Mouse (Mus musculus): ENCODE data around the gene Pla2g2e.
"Not testable (repeated sequence)": the region's sequence is repeated elsewhere in the genome, so short reads cannot be mapped to it uniquely, and the experiment has no call there.

Gene Pla2g2e

DNA sequence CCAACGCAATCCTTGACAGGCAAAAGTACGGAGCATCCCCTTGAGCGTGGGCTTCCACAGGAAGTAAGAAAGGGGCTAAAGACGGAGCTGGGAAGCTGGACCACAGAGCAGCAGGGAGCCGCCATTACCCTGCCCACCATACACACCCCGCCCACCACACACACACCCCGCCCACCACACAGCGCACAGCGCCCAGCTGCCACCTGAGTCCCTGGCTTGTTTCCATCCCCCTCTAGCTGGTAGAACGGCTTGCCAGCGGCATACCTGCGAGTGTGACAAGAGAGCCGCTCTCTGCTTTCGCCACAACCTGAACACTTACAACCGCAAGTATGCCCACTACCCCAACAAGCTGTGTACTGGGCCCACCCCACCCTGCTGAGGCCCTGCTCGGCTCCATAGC lies 4.4 kb downstream of the Pla2g2e start:
- no peak for DNase-seq (ENCODE audit: low spot score in 2 of 2)

DNA sequence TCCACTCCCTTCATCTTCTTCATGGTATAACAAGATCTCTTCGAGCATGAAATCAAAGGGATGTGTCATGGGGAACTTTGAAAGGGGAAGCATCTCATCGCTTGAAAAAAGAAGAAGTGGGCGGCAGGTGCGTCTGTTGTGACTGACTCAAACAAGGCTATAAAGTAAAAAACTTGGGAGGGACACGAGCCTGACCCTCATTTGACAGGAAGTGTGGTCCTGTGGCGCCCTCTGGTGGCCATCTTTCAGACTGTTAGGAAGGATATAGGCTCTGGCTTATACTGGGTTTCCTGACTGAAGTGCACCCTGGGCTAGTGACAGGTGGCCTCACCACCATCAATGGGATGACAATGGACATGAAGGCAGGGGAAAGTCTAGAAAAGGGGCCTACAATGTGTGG lies 6.5 kb downstream of the Pla2g2e start:
- DNase-seq (ENCODE audit: low spot score in 2 of 2): peak; percentile 78 to 86

DNA sequence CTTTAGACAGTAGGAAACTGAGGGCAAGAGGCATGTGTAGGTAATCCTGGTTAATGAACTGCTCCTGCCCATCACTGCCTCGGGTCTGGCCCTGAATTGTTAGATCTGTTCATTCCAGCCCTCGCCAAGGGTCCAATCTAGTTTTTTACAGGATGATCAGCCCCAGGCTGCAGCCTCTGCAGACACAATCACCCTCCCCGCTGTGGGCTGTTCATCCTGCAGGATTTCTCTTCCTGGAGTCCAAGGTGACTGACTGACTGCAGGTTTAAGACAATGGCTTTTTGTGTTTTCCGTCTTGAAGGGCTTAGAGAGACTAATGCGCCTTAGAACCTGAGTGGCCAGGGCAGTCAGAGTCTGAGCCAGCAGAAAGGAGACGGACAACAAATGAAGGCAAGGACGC lies 11.4 kb downstream of the Pla2g2e start:
- DNase-seq (ENCODE audit: low spot score in 2 of 2): no peak

DNA sequence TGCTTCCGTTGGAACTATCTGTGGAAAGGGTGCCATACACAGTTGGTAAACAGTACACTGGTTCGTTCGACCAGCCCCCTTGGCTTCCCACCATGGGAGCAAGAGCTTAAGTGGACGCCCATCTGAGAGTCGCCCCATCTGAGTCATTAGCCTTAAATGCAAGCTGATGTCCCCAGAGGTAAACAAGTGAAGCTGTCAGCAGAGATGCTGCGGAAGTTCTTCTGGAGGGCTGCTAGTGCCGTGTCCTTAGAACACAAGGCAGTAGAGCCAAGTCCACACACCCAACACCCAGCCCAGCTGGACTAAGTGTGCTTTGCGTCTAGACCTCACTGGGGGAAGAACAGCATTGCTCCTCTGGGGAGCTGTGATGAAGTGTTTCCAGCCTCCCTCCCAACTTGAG lies 11.9 kb downstream of the Pla2g2e start:
- DNase-seq (ENCODE audit: low spot score in 2 of 2): peak in 1 of 2 experiments; percentile 17

DNA sequence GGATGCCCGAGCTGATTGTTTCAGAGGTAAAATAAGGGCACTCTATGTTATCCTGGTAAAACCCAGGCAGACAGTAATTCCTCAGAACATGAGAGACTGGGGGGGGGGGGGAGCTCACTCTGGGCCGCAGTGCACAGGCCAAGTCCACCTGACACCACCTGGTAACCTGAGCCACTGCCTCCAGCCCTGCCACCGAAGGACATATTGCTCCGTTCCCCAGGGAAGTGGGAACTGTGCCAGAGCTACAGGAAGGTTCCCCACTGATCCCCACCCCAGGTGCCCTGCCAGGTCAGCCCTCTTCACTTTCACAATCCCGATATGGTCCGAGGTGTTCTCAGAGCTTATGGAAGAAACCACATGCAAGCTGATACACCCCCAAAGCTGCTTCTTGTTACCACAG lies 14.9 kb downstream of the Pla2g2e start:
- no peak for DNase-seq (ENCODE audit: low spot score in 2 of 2)

DNA sequence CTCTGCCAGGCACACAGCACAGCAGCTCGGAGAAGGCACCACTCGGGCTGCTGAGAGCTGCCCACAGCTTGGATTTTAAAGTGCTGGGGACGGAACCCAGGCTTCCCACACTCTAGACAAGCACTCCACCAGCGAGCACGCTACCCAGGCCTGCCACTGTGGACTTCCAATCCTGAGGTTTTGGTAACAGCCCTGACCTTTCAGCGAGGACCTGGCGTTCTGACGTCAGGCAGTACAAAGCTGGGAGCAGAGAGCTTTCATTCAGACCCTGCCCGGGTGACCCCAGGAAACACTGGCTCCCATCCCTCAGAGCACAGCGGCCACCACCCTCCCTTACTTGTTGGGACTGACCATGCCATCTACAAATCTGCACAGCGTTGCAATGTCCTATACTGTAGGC lies 16.0 kb downstream of the Pla2g2e start:
- not testable (repeated sequence) for DNase-seq (ENCODE audit: low spot score in 2 of 2)

DNA sequence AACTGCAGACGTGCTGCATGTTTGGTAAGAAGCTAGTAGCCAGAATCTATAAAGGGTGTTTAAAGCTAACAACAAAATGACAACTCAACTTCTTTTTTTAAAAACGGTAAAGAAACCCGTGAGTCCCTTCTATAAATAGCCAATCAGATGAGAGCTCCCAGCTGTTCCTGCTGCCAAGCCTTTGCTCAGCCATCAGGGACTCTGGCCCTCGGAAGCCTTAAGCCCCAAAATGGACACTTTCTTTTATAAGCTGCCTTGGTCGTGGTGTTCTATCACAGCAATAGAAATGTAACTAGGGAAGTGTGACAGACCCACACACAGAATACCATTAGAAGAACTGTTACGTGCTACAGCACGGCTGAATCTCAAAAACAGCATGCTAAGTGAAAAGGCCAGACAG lies 21.6 kb downstream of the Pla2g2e start:
- no peak for DNase-seq (ENCODE audit: low spot score in 2 of 2)

DNA sequence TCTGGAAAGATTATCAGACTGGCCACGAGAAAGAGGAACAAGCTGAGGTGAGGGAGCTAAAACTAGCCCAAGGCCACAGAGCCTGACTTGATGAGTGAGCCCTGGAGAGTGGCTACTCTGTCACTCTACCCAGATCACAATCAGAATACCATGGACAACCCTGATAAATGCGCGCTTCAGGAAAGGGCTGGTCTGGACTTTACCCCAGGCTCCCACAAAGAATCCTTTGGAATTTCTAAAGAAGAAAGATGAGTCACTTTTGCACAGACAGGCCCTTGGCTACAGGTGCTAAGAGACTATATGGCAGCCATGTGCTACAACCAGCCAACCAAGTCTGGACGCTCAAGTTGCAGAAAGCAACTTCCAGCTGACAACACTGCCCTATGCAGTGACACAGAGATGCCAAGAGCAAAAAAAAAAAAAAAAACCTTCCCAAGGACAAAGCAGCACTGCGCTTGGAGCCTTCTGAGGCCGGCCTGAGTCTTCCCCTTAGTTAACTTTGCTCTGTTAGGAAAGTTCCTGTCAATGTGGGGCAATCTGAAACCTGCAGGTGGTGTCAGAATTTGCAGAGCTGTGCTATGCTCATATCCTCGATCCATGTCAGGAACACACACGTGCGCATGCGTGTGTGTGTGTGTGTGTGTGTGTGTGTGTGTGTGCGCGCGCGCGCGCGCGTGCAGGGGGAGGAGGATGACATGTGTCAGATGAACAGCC lies 28.0 kb downstream of the Pla2g2e start:
- DNase-seq (ENCODE audit: low spot score in 2 of 2): no peak

DNA sequence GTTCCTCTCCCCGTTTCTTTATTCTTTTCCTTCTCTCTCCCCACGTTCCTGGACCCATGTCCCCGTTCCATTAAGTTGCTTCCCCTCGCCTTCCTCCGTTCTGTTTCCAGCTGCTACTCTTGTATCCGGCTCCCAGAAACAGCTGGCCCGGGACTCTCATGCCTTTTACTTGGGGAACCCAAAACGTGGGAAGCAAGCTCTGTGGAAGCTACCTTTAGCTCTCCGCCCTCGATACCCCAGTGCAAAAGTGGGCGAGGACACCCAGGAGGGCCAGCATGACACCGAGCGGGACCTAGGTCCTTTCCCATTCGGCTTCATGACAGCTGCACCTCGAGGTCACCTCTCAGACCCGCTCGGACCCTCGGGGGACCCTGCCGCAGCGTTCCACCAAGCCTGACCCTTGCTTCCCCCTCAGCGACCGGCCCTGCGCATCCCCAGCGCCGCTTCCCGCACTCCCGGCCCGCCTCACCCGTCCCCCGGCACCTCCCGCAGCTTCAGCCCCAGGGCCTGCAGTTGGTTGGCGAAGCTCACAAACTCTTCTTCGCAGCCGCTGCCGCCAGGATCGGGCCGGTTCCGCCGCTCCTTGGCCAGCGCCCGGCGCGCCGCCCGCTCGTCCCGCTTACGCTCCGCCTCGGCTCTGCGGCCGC lies 35.5 kb downstream of the Pla2g2e start:
- peak; percentile 21 to 32 for DNase-seq (ENCODE audit: low spot score in 2 of 2)

DNA sequence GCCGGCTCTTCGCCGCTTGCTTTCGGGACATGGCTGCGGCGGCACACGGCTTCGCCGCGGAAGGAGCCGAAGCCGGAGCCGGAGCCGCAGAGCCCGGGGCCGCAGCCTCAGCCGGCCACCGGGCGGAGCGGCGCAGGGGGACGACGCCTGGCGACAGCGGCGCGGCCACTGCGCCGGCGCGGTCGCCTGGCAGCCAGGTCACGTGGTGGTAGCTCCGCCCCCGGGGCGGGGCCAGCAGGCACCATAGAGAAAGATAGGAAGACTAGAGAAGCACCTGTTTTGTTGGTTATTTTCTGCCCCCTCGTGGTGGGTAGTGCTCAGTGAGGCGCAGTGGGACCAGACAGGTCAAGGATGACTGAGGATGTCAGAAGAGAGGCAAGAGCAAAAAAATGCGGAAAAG lies 36.1 kb downstream of the Pla2g2e start, which contains the start of gene Otud3:
Gene Otud3 (minus strand): TSS at position 149 of the 400 bp plus-strand sequence.
- DNase-seq (ENCODE audit: low spot score in 2 of 2): peak; percentile 93 to 96

DNA sequence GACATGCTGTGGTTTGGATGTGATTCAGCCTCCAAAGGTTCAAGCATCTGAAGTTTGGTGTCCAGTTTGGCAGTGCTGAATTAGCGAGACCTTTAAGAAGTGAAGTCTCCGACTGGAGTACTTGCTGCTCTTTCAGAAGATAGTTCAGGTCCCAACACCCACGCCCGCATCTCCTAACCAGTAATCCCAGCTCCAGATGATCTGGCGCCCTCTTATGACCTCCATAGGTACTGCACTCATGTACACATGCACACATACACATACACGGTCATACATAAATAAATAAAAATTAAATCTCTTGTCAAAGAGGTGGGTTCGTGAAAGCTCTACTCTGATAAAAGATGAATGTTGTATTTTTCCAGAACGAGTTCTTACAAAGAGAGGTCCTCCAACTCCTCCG lies 39.5 kb downstream of the Pla2g2e start:
- DNase-seq (ENCODE audit: low spot score in 2 of 2): no peak

DNA sequence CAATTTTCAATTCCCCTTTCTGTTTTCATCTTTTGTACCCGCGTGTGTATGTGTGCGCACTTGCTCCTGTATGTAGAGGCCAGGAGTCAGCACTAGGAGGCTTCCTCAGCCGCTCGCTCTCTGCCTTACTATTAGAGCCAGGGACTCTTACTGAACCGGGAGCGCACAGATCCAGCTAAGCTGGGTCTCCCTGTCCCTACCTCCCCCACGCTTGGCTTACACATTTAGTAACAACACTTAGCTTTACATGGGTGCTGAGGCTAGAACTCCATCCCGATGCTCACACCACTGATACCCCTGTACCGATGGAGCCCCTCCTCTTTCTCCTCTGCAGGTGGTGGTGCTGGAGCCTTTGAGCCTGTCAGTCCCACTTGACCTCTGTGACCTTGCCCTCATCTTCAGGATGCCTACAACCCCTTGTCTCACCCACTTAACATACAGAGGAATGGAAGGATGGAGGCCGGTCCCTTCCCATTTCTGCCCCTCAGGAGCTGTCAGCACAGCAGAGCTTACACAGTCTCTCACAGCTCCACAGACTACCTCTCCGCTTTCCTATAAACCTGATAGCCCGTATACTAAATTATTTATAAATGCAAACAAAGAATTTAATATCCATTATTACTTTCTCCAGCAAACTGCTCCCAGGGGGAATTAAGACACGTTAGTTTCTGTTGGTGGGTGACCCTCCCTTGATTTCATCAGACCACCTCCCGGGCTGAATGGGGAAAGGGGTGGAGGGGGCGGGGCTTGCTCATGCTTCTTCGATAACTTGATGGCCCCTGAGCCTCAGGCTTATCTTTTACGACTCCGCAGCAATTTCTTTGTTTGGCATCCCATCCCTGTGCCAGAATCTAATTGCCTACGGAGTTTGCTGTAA lies 43.8 kb downstream of the Pla2g2e start:
- no peak for DNase-seq (ENCODE audit: low spot score in 2 of 2)

DNA sequence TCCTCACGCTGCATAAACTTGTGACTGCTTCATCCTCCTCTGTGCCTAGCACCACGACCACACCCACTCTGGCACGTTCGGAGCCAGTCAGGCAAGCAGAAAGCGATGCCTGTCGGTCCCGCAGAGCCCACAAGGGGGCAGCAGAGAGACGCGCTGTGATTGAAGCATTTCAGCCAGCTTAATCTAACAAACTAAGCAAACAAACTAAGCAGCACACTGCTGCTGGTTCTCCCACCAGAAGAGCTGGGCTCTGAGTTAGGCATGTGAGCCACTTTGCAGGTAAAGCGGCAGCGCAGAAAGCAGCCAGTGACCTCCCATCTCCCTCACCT lies 44.4 kb downstream of the Pla2g2e start:
- peak; percentile 97 to 98 for DNase-seq (ENCODE audit: low spot score in 2 of 2)

DNA sequence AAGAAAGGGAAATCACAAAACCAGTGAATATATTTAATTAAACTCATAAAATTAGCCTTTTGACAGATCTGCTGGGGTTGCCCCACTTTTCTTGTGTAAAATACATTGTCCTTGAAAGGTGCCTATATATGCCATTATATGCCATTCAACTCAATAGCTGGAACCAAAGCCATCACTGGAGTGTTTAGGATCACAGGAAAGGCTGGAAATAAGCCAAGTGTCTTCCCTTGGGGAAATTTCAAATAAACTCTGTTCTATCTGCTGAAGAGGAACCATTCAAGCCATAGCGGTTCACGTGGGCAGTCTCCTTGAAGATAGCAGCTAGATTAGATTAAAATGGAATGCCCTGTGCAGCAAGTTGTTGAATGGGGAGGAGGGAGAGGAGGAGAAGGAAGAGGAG lies 47.8 kb downstream of the Pla2g2e start:
- DNase-seq (ENCODE audit: low spot score in 2 of 2): no peak
